Mouse (Mus musculus) embryonic facial prominence, embryonic 14.5 days (tissue): ENCODE data around the gene Rem2. TPM values are rescaled to one million over a fixed set of nuclear protein-coding genes. Genes with fewer than 3 reads are reported as not detected.

Experiments used
- ATAC-seq: fragments of 200-750 bp; cut with Nextera tagmentation; 2 replicates; pipeline ENCODE4 v1.8.0; 2017; ENCODE audit warnings: low read depth, moderate number of reproducible peaks, moderate TSS enrichment
- DNase-seq: peaks from one replicate; pipeline ENCODE4 v3.0.0-alpha.2; 2015; ENCODE audit warnings: low spot score
- H3K27ac ChIP-seq: fragments of 300-500 bp; sonication (generic); replicated peaks from 2 replicates; pipeline ENCODE4 v1.5.1; 2014; ENCODE audit warnings: low read depth, mild to moderate bottlenecking, low read length, moderate library complexity
- H3K27me3 ChIP-seq: fragments of 300-500 bp; sonication (generic); replicated peaks from 2 replicates; pipeline ENCODE4 v1.6.1; 2014; ENCODE audit warnings: low read length; ENCODE audit not compliant: control insufficient read depth, insufficient read depth
- H3K36me3 ChIP-seq: fragments of 300-500 bp; sonication (generic); 2 replicates; pipeline ENCODE4 v1.6.1; 2014; ENCODE audit warnings: low read length, mixed read lengths; ENCODE audit not compliant: control insufficient read depth, insufficient read depth
- H3K4me1 ChIP-seq: fragments of 300-500 bp; sonication (generic); 2 replicates; pipeline ENCODE4 v1.6.1; 2014; ENCODE audit warnings: antibody characterized with exemption, low read length; ENCODE audit not compliant: control insufficient read depth, insufficient read depth
- H3K4me2 ChIP-seq: fragments of 300-500 bp; sonication (generic); 2 replicates; pipeline ENCODE4 v1.6.1; 2014; ENCODE audit warnings: low read depth, mild to moderate bottlenecking, low read length, moderate library complexity, mixed read lengths
- H3K4me3 ChIP-seq: fragments of 300-500 bp; sonication (generic); 2 replicates; pipeline ENCODE4 v1.5.1; 2014; ENCODE audit warnings: low read depth, mild to moderate bottlenecking, low read length
- H3K9ac ChIP-seq: fragments of 300-500 bp; sonication (generic); 2 replicates; pipeline ENCODE4 v1.6.1; 2014; ENCODE audit warnings: low read depth, mild to moderate bottlenecking, low read length, moderate library complexity, mixed read lengths
- H3K9me3 ChIP-seq: fragments of 300-500 bp; sonication (generic); 2 replicates; pipeline ENCODE4 v1.6.1; 2016; ENCODE audit warnings: low read length; ENCODE audit not compliant: control insufficient read depth
- WGBS: fragments of 180-500 bp; shearing (Covaris S2); extraction: QIAGEN DNeasy Blood & Tissue Kit; methylation state at CpG from one replicate; pipeline ENCODE4 v1.1.7; 2014; 5-methylcytosine and 5-hydroxymethylcytosine counted together
- polyA plus RNA-seq: library from polyadenylated mRNA; unstranded; fragments of >200 nt; fragmentation: Nextera tagmentation; extraction: Ambion mirVana; gene quantifications from 2 replicates; pipeline ENCODE4 v1.2.1, GENCODE M21; 2014

Rem2 gene
- polyA plus RNA-seq, 1 experiment from 2014 or later: 1.7 TPM

GRCm38 (mm10) chr14:54432078-54432836, 43.6 kb upstream of the Rem2 start:
- DNase-seq: no peak
- ATAC-seq: peak; percentile 10
- Histone ChIP-seq H3K27ac (peak overlapping the region; percentile 99), H3K9me3 (no peaks in the 10 kb centered on the region), H3K4me2 (peak overlapping the region; percentile 79), H3K4me1 (peaks cover 30% of the 10 kb centered on the region), H3K36me3 (peaks cover 41% of the 10 kb centered on the region), H3K4me3 (peak overlapping the region; percentile 83), H3K9ac (peak overlapping the region; percentile 95), H3K27me3 (no peaks in the 10 kb centered on the region)
- WGBS: under 1% methylated on average over 46 of the region's 54 CpGs

- 0 out of 2 replicates have a peak, but pooled peaks have one; percentile 23 for ATAC-seq
- no peaks in the 10 kb centered on the region for H3K27me3 ChIP-seq
- H3K4me3 ChIP-seq: peak overlapping the region; percentile 83
- peak; percentile 62 for DNase-seq
- H3K9ac ChIP-seq: peak overlapping the region; percentile 95
- H3K27ac ChIP-seq: peak overlapping the region; percentile 99
- H3K36me3 ChIP-seq: peaks cover 49% of the 10 kb centered on the region
- peaks cover 27% of the 10 kb centered on the region for H3K4me1 ChIP-seq
- peak overlapping the region; percentile 79 for H3K4me2 ChIP-seq
- 24% methylated on average over 13 of the region's 17 CpGs for WGBS
- no peaks in the 10 kb centered on the region for H3K9me3 ChIP-seq
Measured at GRCm38 (mm10) chr14:54432837-54433830, 42.8 kb upstream of the Rem2 start.

GRCm38 (mm10) chr14:54433941-54434531, 41.9 kb upstream of the Rem2 start:
- Histone ChIP-seq H3K4me2 (peak overlapping the region; percentile 79), H3K27ac (peak overlapping the region; percentile 99), H3K36me3 (peaks cover 50% of the 10 kb centered on the region), H3K27me3 (no peaks in the 10 kb centered on the region), H3K4me3 (peak overlapping the region; percentile 83), H3K9ac (peak overlapping the region; percentile 95), H3K4me1 (peaks cover 27% of the 10 kb centered on the region), H3K9me3 (no peaks in the 10 kb centered on the region)
- WGBS: 46% methylated on average over 12 of the region's 12 CpGs
- ATAC-seq (no peak), DNase-seq (no peak)

GRCm38 (mm10) chr14:54435194-54435918, 40.5 kb upstream of the Rem2 start:
- 80% methylated on average over 11 of the region's 11 CpGs for WGBS
- ATAC-seq: no peak
- peaks cover 53% of the 10 kb centered on the region for H3K36me3 ChIP-seq

GRCm38 (mm10) chr14:54439155-54439554, 36.7 kb upstream of the Rem2 start:
- no peak overlapping the region for H3K27ac ChIP-seq
- ATAC-seq (no peak), DNase-seq (no peak)
- no peak overlapping the region for H3K4me3 ChIP-seq
- WGBS: 87% methylated on average over 12 of the region's 12 CpGs
- H3K9ac ChIP-seq: no peak overlapping the region
- H3K4me1 ChIP-seq: peaks cover 20% of the 10 kb centered on the region
- H3K4me2 ChIP-seq: no peak overlapping the region
- peaks cover 61% of the 10 kb centered on the region for H3K36me3 ChIP-seq
- no peaks in the 10 kb centered on the region for H3K9me3 ChIP-seq
- H3K27me3 ChIP-seq: no peaks in the 10 kb centered on the region

More at GRCm38 (mm10) chr14:54435194-54435918, 40.5 kb upstream of the Rem2 start:
- Histone ChIP-seq H3K9me3 (no peaks in the 10 kb centered on the region), H3K4me1 (peaks cover 15% of the 10 kb centered on the region), H3K4me2 (no peak overlapping the region), H3K9ac (no peak overlapping the region), H3K27me3 (no peaks in the 10 kb centered on the region), H3K27ac (no peak overlapping the region), H3K4me3 (no peak overlapping the region)
- DNase-seq: no peak

GRCm38 (mm10) chr14:54439610-54440009, 36.3 kb upstream of the Rem2 start:
- H3K36me3 ChIP-seq: peaks cover 61% of the 10 kb centered on the region
- no peak for ATAC-seq
- H3K9ac ChIP-seq: no peak overlapping the region
- H3K9me3 ChIP-seq: no peaks in the 10 kb centered on the region
- DNase-seq: no peak
- 62% methylated on average over 7 of the region's 7 CpGs for WGBS
- no peak overlapping the region for H3K4me2 ChIP-seq
- no peak overlapping the region for H3K27ac ChIP-seq
- peaks cover 16% of the 10 kb centered on the region for H3K4me1 ChIP-seq
- no peaks in the 10 kb centered on the region for H3K27me3 ChIP-seq
- no peak overlapping the region for H3K4me3 ChIP-seq

- peaks cover 14% of the 10 kb centered on the region for H3K4me1 ChIP-seq
- peaks cover 55% of the 10 kb centered on the region for H3K36me3 ChIP-seq
- H3K9me3 ChIP-seq: no peaks in the 10 kb centered on the region
- DNase-seq (no peak), ATAC-seq (no peak)
- WGBS: 87% methylated on average over 14 of the region's 14 CpGs
- H3K27ac ChIP-seq: no peak overlapping the region
- no peak overlapping the region for H3K4me3 ChIP-seq
- H3K4me2 ChIP-seq: no peak overlapping the region
- H3K27me3 ChIP-seq: no peaks in the 10 kb centered on the region
- H3K9ac ChIP-seq: no peak overlapping the region
Measured at GRCm38 (mm10) chr14:54440538-54440937, 35.4 kb upstream of the Rem2 start.

- no peak for ATAC-seq
- Histone ChIP-seq H3K4me2 (no peak overlapping the region), H3K9ac (no peak overlapping the region), H3K4me3 (no peak overlapping the region), H3K27ac (no peak overlapping the region), H3K36me3 (peaks cover 47% of the 10 kb centered on the region), H3K4me1 (peaks cover 14% of the 10 kb centered on the region), H3K9me3 (no peaks in the 10 kb centered on the region), H3K27me3 (no peaks in the 10 kb centered on the region)
- no peak for DNase-seq
- 85% methylated on average over 4 of the region's 4 CpGs for WGBS
Measured at GRCm38 (mm10) chr14:54441365-54441764, 34.5 kb upstream of the Rem2 start.
